Mouse (Mus musculus): ENCODE data around the gene Dvl3. TPM values are rescaled to one million over a fixed set of nuclear protein-coding genes. Genes with fewer than 3 reads are reported as not detected.

The Dvl3 gene
- polyA plus RNA-seq (2017; shearing (Covaris generic)) = 5.9 TPM

DNA sequence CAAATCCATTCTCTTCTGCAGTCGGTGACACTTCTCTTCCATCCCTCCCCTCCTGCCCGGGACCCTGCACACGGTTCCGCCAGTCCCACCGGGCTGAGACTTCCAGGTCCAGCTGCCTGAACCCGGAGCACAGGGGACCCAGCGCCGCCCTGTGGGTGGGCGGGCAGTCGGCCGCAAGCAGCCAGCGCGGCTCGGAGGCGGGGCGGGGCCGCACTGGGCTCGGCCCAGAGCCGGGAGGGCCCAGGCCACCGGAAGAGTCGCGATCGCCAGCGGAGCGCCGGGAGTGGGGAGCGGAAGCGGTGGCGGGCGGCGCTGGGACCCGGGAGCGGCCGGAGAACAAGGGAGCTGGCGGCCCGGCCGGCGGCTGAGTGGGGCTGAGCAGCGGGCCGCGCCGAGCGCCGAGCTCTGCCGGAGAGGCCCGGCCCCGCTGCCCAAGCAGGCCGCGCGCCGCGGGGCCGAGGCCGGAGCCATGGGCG is at the start of gene Dvl3:
Gene Dvl3, plus strand, starts transcription at position 257 of the 476 bp plus-strand sequence.

GRCm38 (mm10) chr16:20498677-20499475 is 17.9 kb upstream of the Dvl3 start, which contains the start of gene Eif2b5:
TSS of gene Eif2b5 (plus strand) at chr16:20498817.

DNA sequence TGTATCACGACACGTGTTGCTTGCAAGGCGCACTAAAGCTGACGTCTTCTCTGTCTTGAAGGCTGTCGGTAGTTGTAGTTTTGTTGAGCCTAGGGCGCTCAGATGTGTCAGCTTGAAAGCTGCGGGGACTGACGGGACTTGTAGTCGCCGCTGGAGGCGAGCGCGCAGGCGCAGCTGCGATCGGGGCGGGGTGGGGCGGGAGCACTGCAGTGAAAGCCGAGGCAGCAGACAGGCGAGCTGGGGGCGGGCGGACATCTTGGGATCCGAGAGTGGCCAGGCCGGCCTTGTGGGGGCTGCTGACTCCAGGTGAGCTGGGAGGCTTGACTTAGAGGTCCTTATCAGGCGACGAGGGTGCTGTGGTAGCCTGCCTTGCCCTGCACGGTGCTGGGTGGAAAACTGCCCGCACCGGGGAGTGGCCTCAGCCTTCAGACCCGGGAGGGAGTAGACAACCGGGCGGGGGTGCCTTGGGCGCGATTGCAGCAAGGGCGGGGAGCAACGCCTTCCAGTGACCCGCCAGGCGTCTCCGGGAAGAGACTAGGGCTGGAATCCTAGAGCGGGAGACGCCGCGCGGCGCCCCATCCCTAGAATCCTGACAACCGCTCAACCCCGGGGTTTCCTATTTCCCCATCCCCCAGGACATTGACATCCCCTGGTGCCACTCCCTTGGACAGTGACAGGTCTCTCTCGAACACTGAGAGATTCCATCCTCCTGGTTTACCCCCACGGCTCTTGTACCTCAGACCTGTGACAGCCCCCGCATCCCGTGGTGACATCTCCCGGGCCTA is 18.7 kb downstream of the Dvl3 start, which contains the start of gene Ap2m1:
Gene Ap2m1, plus strand, starts transcription at position 183 of the 785 bp plus-strand sequence.

DNA sequence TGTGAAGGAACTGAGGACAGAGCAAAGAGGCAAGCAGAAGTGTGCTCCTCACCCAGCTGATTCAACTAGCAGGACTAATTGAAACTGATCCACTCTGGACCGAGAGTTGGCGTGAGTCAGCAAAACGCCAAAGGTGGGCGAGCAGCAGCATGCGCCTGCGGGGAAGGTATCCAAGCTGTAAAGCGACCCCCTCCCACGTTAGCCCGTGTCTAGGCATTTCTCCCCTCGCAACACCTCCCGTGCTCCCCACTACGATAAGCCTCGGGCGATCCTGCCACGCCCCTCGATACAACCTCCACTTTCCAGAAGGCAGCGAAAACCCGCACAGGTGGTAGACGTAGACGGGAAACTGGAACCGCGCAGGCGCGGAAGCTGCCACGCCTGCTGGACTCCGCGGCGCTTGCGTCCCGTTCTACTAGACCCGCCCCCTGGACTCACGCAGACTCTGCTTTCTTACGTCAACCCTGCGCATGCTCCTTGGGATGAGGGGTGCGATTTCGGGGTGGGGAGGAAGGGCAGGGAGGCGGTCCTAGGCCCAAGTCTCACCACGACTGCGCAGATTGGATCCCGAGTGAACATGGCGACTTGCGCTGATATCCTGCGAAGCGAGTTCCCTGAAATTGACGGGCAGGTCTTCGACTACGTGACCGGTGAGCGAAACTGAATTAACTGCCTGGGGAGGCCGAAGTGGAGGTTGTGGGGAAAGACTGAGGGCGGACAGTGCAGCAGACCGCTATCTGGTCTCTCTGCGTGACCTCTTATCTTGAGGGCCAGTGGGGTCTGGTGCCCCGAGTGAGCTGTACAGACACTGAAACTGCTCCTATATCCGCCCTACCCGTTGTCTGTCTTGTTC is 31.5 kb downstream of the Dvl3 start, which contains the start of gene Abcf3:
Gene Abcf3, plus strand, starts transcription at position 482 of the 853 bp plus-strand sequence.

Other genes starting within 250 kb of the Dvl3 start
- gene Parl, start 214.6 kb upstream of the Dvl3 start, polyA plus RNA-seq (2017; shearing (Covaris generic)) = 85.9 TPM
- gene Cyp2ab1, start 191.6 kb upstream of the Dvl3 start, polyA plus RNA-seq (2017; shearing (Covaris generic)) = not detected
- 46.7 TPM for gene Abcc5, start 90.6 kb upstream of the Dvl3 start, polyA plus RNA-seq (2017; shearing (Covaris generic))
- 21.8 TPM for gene Eif2b5, start 18.2 kb upstream of the Dvl3 start, polyA plus RNA-seq (2017; shearing (Covaris generic))
- 454 TPM for gene Ap2m1, start 18.5 kb downstream of the Dvl3 start, polyA plus RNA-seq (2017; shearing (Covaris generic))
- 95.9 TPM for gene Abcf3, start 31.6 kb downstream of the Dvl3 start, polyA plus RNA-seq (2017; shearing (Covaris generic))
- not detected for gene Vwa5b2, start 72.5 kb downstream of the Dvl3 start, polyA plus RNA-seq (2017; shearing (Covaris generic))
- gene Eef1akmt4, start 94.6 kb downstream of the Dvl3 start, polyA plus RNA-seq (2017; shearing (Covaris generic)) = 23.0 TPM
- not detected for gene Gm49333, start 94.6 kb downstream of the Dvl3 start, polyA plus RNA-seq (2017; shearing (Covaris generic))
- 45.0 TPM for gene Alg3, start 94.8 kb downstream of the Dvl3 start, polyA plus RNA-seq (2017; shearing (Covaris generic))
- not detected for gene Camk2n2, start 104.3 kb downstream of the Dvl3 start, polyA plus RNA-seq (2017; shearing (Covaris generic))
- not detected for gene Ece2, start 112.8 kb downstream of the Dvl3 start, polyA plus RNA-seq (2017; shearing (Covaris generic))
- 280 TPM for gene Psmd2, start 134.7 kb downstream of the Dvl3 start, polyA plus RNA-seq (2017; shearing (Covaris generic))
- 151 TPM for gene Eif4g1, start 151.3 kb downstream of the Dvl3 start, polyA plus RNA-seq (2017; shearing (Covaris generic))
- gene Fam131a, start 176.3 kb downstream of the Dvl3 start, polyA plus RNA-seq (2017; shearing (Covaris generic)) = 1.1 TPM
- gene Polr2h, start 200.7 kb downstream of the Dvl3 start, polyA plus RNA-seq (2017; shearing (Covaris generic)) = 65.8 TPM
- 0.86 TPM for gene Clcn2, start 200.8 kb downstream of the Dvl3 start, polyA plus RNA-seq (2017; shearing (Covaris generic))
- not detected for gene Chrd, start 216.1 kb downstream of the Dvl3 start, polyA plus RNA-seq (2017; shearing (Covaris generic))
- not detected for gene Thpo, start 217.5 kb downstream of the Dvl3 start, polyA plus RNA-seq (2017; shearing (Covaris generic))

All from activated CD4-positive, CD25-positive, alpha-beta regulatory T cell, adult 9 weeks (primary cell).